Mouse (Mus musculus): ENCODE measurements around the gene Olfr99. TPM values are rescaled to one million over a fixed set of nuclear protein-coding genes. Genes with fewer than 3 reads are reported as not detected.

Gene Olfr99
- total and polyA plus RNA-seq, 3 experiments: not detected

GRCm38 (mm10) chr17:37263626-37264025, 19.6 kb downstream of the Olfr99 start, which contains the start of gene Olfr98:
TSS of gene Olfr98 (minus strand) at chr17:37263749.
- DNase-seq (ENCODE audit: low read depth, low spot score): no peak
- no peak within 1 kb of the TSS for H3K4me3 ChIP-seq (ENCODE audit: control insufficient read depth in 1 of 2, insufficient read depth in 1 of 2, low read depth in 2 of 2, low read length in 2 of 2)
- TF ChIP-seq MAFK (IDR thresholded peaks at IDR 0.05; ENCODE audit: borderline replicate concordance, low read depth, low read length) (no peak), ZKSCAN1 (IDR thresholded peaks at IDR 0.05; ENCODE audit: low read depth, low read length) (no peak), SMC3 (IDR thresholded peaks at IDR 0.05; ENCODE audit: low read depth, low read length) (no peak), RCOR1 (IDR thresholded peaks at IDR 0.05; ENCODE audit: low read depth, low read length) (no peak), CHD2 (IDR thresholded peaks at IDR 0.05; ENCODE audit: low read length) (no peak), EP300 (IDR thresholded peaks at IDR 0.05; ENCODE audit: low read depth in 1 of 2, low read length in 2 of 2) (no peak), RAD21 (IDR thresholded peaks at IDR 0.05; ENCODE audit: low read depth, low read length) (no peak), ELF1 (IDR thresholded peaks at IDR 0.05; ENCODE audit: low read depth, low read length) (no peak), MAZ (IDR thresholded peaks at IDR 0.05; ENCODE audit: low read depth, low read length) (no peak), NRF1 (IDR thresholded peaks at IDR 0.05; ENCODE audit: insufficient read depth, low read depth, low read length, poor library complexity, severe bottlenecking) (no peak), BHLHE40 (IDR thresholded peaks at IDR 0.05; ENCODE audit: borderline replicate concordance, low read depth, low read length) (no peak), ZMIZ1 (IDR thresholded peaks at IDR 0.05; ENCODE audit: low read depth, low read length) (no peak), CTCF (IDR thresholded peaks at IDR 0.05 in 2 of 3, conservative IDR thresholded peaks at IDR 0.05 in 1 of 3; ENCODE audit: control insufficient read depth in 1 of 3, insufficient read depth in 1 of 3, low read depth in 2 of 3, low read length in 3 of 3, poor library complexity in 1 of 3, severe bottlenecking in 1 of 3) (no peak)
- H3K36me3 ChIP-seq (ENCODE audit: control insufficient read depth in 1 of 2, insufficient read depth in 2 of 2, low read length in 2 of 2): no peaks in the 10 kb centered on the region
- no peaks in the 10 kb centered on the region for H3K9me3 ChIP-seq (replicated peaks; ENCODE audit: insufficient read depth, low read length)
- H3K27me3 ChIP-seq (ENCODE audit: control insufficient read depth in 1 of 2, insufficient read depth in 2 of 2, low read length in 2 of 2): no peaks in the 10 kb centered on the region
- no peaks in the 10 kb centered on the region for H3K79me2 ChIP-seq (ENCODE audit: control insufficient read depth, insufficient read depth, low read length, poor library complexity)
- no peak within 1 kb of the TSS for H3K27ac ChIP-seq (ENCODE audit: control insufficient read depth, low read depth, low read length)
- no peak within 1 kb of the TSS for H3K9ac ChIP-seq (ENCODE audit: control insufficient read depth, low read depth, low read length, poor library complexity, severe bottlenecking)
- no peaks in the 10 kb centered on the region; a peak in 1 of 4 replicates for H3K4me1 ChIP-seq (ENCODE audit: control insufficient read depth in 1 of 2, insufficient read depth in 2 of 2, low read length in 2 of 2)

GRCm38 (mm10) chr17:37250544-37250943, 32.7 kb downstream of the Olfr99 start:
- Histone ChIP-seq H3K9ac (ENCODE audit: control insufficient read depth, low read depth, low read length, poor library complexity, severe bottlenecking) (no peak overlapping the region), H3K4me1 (ENCODE audit: control insufficient read depth in 1 of 2, insufficient read depth in 2 of 2, low read length in 2 of 2) (peaks cover 0 to 3% of the 10 kb centered on the region in 2 experiments; a peak in 1 of 4 replicates), H3K79me2 (ENCODE audit: control insufficient read depth, insufficient read depth, low read length, poor library complexity) (no peaks in the 10 kb centered on the region), H3K27me3 (ENCODE audit: control insufficient read depth in 1 of 2, insufficient read depth in 2 of 2, low read length in 2 of 2) (no peaks in the 10 kb centered on the region; a peak in 1 of 4 replicates), H3K4me3 (ENCODE audit: control insufficient read depth in 1 of 2, insufficient read depth in 1 of 2, low read depth in 2 of 2, low read length in 2 of 2) (no peak overlapping the region), H3K27ac (ENCODE audit: control insufficient read depth, low read depth, low read length) (no peak overlapping the region), H3K36me3 (ENCODE audit: control insufficient read depth in 1 of 2, insufficient read depth in 2 of 2, low read length in 2 of 2) (no peaks in the 10 kb centered on the region), H3K9me3 (replicated peaks; ENCODE audit: insufficient read depth, low read length) (no peaks in the 10 kb centered on the region)
- peak; percentile 37 for DNase-seq (ENCODE audit: low read depth, low spot score)
- TF ChIP-seq TBP (IDR thresholded peaks at IDR 0.05; ENCODE audit: low read depth, low read length) (no peak), MAZ (IDR thresholded peaks at IDR 0.05; ENCODE audit: low read depth, low read length) (no peak), SMC3 (IDR thresholded peaks at IDR 0.05; ENCODE audit: low read depth, low read length) (peak; percentile 49), UBTF (IDR thresholded peaks at IDR 0.05; ENCODE audit: borderline replicate concordance, insufficient read depth, low read depth, low read length) (no peak), MAX (IDR thresholded peaks at IDR 0.05; ENCODE audit: low read length) (no peak), POLR2A (IDR thresholded peaks at IDR 0.05; ENCODE audit: control insufficient read depth in 1 of 2, insufficient read depth in 1 of 2, low read depth in 1 of 2, low read length in 2 of 2, poor library complexity in 1 of 2) (no peak), CTCF (IDR thresholded peaks at IDR 0.05 in 2 of 3, conservative IDR thresholded peaks at IDR 0.05 in 1 of 3; ENCODE audit: control insufficient read depth in 1 of 3, insufficient read depth in 1 of 3, low read depth in 2 of 3, low read length in 3 of 3, poor library complexity in 1 of 3, severe bottlenecking in 1 of 3) (peak; percentile 14 to 60 (median 50); a peak in 4 of 6 replicates), RAD21 (IDR thresholded peaks at IDR 0.05; ENCODE audit: low read depth, low read length) (peak; percentile 31)
